Mouse (Mus musculus) brown adipose tissue, adult 24 weeks (tissue): ENCODE data around the gene Klk4. TPM values are rescaled to one million over a fixed set of nuclear protein-coding genes. Genes with fewer than 3 reads are reported as not detected.
A peak's percentile ranks its signal among the peaks of the same experiment; 100 is the strongest.

Experiments used
- H3K27ac ChIP-seq: fragments of 200-500 bp; replicated peaks from 2 replicates; pipeline ENCODE4 v1.5.1; 2012; ENCODE audit warnings: low read depth, mild to moderate bottlenecking, low read length
- H3K4me1 ChIP-seq: fragments of 200-500 bp; 2 replicates; pipeline ENCODE4 v1.6.1; 2012; ENCODE audit warnings: low read length, mixed read lengths; ENCODE audit not compliant: control insufficient read depth, insufficient read depth, insufficient read length
- H3K4me3 ChIP-seq: fragments of 200-500 bp; 2 replicates; pipeline ENCODE4 v1.5.1; 2012; ENCODE audit warnings: low read depth, mild to moderate bottlenecking, low read length, moderate library complexity; ENCODE audit not compliant: insufficient read depth
- polyA plus RNA-seq: library from polyadenylated mRNA; stranded (reverse); fragments of >200 nt; gene quantifications from 2 replicates; pipeline ENCODE4 v1.2.4, GENCODE M21; 2012; ENCODE audit not compliant: missing spikeins, insufficient read depth, insufficient read length

Gene Klk4
- polyA plus RNA-seq, 1 experiment: not detected

DNA sequence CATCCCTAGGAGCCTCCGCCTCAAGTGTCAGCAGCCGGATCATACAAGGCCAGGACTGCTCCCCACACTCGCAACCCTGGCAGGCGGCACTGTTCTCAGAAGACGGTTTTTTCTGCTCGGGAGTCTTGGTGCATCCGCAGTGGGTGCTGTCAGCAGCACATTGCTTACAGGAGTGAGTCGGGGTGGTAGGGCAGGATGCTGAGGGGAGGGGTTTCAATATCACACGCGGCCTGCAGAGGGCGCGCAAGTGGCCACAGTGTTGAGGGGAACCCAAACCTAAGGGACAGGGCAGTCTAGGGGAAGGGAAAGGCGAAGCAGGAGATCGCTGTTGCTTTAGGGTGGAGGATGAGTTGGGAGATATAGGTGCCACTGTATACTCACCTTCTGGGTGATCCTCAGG, 2.6 kb downstream of the Klk4 start:
- Histone ChIP-seq H3K4me3 (peak overlapping the region; percentile 27; the same call in 1 of the 2 replicates), H3K27ac (no peak overlapping the region), H3K4me1 (no peaks in the 10 kb centered on the region)

DNA sequence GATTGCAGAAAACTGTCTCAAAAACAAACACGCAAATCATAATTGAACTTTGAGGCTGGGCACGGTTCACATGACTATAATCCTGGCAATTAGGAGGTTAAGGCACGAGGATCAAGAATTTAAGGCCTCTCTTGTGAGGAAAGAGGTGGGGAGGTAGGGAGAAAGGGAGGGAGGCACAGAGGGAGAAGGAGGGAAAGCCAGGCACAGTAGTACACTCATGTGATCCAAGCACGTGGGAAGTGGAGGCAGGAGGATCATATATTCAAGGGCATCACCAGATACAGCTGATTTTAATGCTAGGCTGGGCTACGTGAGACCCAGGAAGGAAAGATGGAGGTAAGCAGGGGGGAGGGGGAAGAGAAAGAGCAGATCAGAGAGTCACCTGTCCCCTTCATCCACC, 10.4 kb downstream of the Klk4 start:
- Histone ChIP-seq H3K27ac (no peak overlapping the region), H3K4me3 (no peak overlapping the region), H3K4me1 (no peaks in the 10 kb centered on the region)

DNA sequence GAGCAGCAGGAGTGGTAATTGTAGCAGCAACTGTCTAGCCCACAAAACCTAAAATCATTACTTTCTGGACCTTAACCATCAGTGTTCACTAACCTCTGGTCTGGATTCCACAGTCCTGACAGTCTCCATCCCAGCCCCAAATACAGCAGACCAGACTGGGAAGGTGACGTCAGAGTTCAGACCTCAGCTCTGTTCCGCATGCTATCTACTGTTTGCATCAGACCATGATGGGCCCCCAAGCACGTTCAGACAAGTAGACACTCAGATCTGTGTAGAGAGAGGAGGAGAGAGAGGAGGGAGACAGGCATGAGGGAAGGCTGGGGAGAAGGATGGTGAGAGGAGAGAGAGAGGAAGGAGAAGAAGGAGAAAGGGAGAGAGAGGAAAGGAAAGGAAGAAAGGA, 10.8 kb downstream of the Klk4 start:
- Histone ChIP-seq H3K4me3 (no peak overlapping the region), H3K27ac (no peak overlapping the region), H3K4me1 (no peaks in the 10 kb centered on the region)

DNA sequence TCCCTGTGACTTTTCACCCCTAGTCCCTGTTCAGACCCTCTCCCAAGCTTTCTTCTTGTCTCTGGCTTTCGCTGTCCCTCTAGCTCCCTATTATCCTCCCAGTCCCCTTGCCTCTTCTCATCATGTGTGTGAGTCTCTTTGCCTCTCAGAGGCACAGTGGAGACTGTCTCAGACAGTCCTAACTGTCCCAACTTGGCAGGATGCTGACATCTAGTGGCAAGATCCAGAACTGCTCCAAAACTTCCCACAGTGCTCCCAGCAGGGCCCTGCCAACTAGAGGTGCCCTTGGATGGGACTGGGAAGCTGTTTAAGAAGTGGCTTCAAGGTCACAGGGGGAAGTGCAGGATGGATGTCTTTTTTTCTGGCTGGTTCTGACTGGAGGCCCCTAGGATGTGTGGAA, 13.9 kb downstream of the Klk4 start:
- H3K4me3 ChIP-seq: no peak overlapping the region
- no peak overlapping the region for H3K27ac ChIP-seq
- no peaks in the 10 kb centered on the region for H3K4me1 ChIP-seq

DNA sequence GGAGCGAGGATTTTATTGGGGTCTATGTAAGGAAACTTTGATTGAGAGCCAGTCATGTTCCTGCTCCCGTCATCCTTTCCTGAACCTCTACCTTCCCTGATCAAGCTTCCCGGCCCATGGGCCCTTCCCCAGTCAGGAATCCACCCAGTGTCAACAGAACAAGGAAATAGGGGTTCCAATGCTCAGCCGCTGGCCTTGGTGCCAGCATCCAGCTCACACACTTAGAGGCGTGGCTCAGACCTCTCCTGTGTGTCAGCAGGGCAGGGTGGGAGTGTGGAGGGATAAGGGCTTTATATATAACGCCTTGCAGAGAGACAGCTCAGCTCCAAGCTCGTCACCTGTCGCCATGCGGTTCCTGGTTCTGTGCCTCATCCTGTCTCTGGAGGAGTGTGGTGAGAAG, 33.9 kb downstream of the Klk4 start:
- H3K27ac ChIP-seq: no peak overlapping the region
- no peak overlapping the region for H3K4me3 ChIP-seq
- no peaks in the 10 kb centered on the region for H3K4me1 ChIP-seq

DNA sequence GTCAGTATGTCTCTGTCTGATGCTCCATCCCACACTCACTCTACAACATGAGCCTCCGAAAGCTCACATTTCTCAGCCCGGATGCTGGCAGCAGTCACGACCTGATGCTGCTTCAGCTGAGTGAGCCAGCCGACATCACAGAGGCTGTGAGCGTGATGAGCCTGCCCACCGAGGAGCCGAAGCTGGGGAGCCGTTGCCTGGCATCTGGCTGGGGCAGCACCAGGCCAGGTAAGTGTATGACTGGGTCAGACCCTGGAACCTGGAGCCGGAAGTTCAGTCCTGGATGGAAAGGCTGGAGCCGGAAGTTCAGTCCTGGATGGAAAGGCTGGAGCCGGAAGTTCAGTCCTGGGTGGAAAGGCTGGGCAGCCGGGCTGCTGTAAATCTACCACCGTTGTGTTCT, 37.5 kb downstream of the Klk4 start:
- Histone ChIP-seq H3K4me1 (no peaks in the 10 kb centered on the region), H3K27ac (no peak overlapping the region), H3K4me3 (no peak overlapping the region)

DNA sequence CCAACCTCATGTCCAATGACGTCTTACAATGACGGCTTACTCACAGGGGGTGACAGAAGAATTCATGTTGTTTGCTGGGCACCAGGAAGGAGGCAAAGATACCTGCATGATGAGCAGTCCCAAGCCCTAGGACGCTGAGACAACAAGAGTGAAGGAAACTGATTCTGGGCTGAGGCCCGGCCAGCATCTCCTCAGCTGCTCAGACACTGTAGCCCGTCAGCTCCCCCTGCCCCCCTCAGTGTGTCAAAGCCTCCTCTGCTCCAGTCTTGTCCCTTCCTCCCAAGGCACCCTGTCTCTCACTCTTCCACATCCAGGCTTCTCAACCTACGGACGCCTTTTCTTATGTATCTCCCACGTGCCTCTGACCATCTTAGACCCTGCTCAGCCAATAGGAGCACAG, 37.9 kb downstream of the Klk4 start:
- H3K27ac ChIP-seq: no peak overlapping the region
- no peak overlapping the region for H3K4me3 ChIP-seq
- no peaks in the 10 kb centered on the region for H3K4me1 ChIP-seq

DNA sequence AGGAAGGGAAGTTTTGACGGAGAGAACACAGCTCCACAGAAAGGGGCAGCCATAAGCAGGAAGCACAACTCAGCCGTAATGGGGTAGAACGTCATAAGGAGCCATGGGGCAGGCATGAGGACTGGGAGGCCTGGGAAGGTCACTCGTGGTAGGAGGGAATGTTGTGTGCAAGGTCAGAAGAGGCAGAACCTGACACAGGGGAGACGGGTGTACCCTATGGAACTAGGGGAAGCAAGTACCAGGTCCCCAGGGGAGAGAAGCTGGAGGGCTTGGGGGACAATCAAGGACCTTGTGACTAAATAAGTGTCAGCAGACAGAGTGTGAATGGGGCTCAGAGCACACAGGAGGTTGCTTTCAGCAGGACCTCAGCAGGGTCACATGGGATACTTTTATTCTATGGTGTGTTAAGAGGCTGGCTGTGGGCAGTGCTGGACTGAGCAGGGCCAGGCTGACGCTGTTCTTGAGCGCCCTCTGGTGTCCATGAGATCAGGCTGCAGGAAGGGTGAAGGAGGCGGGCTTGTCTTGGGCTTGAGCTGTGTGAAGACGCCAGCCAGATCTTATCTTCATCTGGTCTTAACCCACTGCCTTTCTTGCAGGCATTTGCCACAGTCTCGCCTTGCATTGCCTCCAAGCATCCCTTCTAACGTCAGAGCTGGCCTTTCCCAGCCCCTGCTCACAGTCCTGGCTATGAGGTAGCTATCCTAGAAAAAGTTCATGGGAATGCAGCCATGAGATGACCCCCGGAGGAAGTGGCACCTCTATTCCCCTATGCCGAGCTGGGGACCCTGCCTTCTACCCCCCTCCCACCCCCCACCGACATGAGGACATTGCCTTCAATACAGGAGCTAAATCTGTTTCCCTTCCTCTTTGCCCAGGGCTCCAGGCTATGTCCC, 38.8 kb downstream of the Klk4 start:
- Histone ChIP-seq H3K4me1 (no peaks in the 10 kb centered on the region), H3K4me3 (no peak overlapping the region), H3K27ac (no peak overlapping the region)

DNA sequence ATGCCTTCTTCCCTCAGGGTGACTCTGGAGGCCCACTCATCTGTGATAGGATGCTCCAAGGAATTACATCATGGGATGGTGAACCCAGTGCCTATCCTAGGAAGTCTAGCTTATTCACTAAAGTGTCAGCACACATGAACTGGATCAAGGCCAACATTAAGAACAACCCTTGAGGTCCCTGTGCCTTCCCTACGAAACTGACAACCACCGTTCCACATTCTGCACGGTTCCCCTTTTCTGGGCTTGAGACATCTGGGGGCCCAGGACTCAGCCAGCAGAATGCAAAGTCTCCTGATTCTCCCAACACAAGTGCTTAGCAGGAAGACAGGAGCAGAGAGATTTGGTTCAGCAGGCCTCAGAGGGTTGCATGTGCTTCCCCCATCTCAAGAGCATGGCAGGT, 39.6 kb downstream of the Klk4 start:
- H3K4me1 ChIP-seq: no peaks in the 10 kb centered on the region
- no peak overlapping the region for H3K4me3 ChIP-seq
- no peak overlapping the region for H3K27ac ChIP-seq

DNA sequence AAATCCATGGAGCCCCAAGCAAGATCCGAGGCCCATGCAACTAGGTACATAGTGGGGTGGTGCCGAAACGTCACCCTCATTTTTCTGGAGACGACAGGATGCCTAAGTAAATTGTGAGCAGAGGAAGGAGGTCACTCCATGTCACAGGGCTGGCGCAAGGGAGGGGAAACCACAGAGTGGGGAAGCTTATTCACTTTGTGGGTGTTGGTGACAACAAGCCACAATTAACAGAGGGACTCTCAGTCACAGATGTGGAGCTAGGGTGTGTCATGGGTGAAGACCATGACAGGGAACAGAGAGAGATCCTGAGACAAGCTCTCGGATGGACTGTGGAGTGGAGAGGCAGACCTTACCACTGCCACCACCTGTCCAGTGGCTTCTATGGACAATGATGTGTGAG, 40.1 kb downstream of the Klk4 start:
- Histone ChIP-seq H3K27ac (no peak overlapping the region), H3K4me3 (no peak overlapping the region)

DNA sequence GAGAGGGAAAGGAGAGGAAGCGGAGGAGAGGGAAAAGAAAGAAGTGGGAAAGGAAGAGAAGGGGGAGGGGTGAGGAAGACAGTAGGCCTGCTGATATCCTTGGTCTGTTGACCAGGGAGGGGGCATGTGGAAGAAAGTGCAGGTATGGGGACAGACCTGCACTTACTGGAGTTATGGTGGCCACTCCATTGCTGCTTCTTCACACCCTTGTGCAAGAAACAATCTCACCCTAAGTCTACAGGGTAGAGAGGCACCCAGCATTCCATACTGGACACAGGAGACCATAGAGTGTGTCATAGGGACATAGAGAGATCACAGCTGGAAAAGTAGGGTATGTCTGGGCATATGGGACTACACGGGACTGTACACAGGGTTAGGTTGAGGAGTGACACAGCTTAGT, 41.0 kb downstream of the Klk4 start:
- no peaks in the 10 kb centered on the region for H3K4me1 ChIP-seq
- H3K4me3 ChIP-seq: no peak overlapping the region
- H3K27ac ChIP-seq: no peak overlapping the region

More for the DNA sequence above, 40.1 kb downstream of the Klk4 start:
- no peaks in the 10 kb centered on the region for H3K4me1 ChIP-seq

DNA sequence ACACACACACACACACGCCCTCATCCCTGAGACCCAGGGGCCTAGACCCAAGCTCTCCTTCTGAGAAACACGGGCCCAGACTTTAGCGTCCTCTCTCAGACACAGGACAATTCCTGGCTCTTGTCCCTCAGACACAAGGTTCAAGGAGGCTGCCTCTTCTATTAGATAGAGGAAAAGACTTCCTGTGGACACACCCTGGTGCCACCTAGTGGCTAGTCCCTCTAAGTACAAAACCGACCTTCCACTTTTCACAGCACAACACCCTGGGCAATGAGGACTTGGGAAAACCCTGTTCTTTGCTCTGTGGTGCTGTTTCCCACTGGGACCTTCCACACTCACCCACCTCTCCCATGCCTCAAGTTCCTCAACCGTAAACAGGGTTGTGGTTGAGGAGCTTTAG, 45.0 kb downstream of the Klk4 start:
- H3K27ac ChIP-seq: no peak overlapping the region
- no peaks in the 10 kb centered on the region for H3K4me1 ChIP-seq
- no peak overlapping the region for H3K4me3 ChIP-seq

DNA sequence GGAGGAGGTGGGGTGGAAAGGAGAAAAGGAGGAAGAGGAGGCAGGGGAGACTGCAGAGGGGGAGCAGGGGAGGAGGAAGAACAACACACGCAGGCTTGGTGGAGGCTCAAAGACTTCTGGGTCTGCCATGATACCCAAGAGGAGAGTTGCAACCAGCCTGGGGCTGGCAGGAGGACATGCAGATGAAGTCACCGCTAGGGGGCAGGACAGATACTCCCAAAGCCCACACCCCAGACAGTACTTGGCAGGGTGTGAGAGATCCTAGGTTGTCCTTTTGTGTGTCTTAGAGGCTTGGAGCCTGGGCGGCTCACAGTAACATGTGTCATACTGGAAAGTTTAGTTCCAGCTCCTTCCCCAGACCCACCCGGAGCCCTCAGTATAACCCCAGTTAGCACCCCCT, 47.6 kb downstream of the Klk4 start:
- H3K27ac ChIP-seq: no peak overlapping the region

DNA sequence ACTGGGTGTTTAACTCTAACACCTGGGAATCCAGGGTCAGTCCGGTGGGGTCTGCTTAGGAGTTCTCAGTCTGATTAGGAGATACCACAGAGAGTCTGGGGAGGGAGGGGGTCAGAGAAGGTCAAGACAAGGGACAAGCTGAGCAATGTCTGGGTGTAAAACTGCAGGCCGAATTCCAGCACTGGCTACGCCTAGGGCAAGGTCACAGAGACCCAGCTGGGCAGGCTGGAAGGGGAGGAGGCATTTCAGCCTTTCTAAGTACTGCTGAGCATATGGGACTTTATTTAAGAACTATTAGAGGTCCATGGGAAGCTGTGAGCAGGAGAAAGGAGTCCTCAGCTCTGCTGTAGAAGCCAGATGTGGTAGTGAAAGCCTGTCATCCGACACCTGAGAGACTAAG, 51.4 kb downstream of the Klk4 start:
- Histone ChIP-seq H3K27ac (no peak overlapping the region), H3K4me3 (no peak overlapping the region), H3K4me1 (no peaks in the 10 kb centered on the region)

More for the DNA sequence above, 47.6 kb downstream of the Klk4 start:
- Histone ChIP-seq H3K4me1 (no peaks in the 10 kb centered on the region), H3K4me3 (no peak overlapping the region)

DNA sequence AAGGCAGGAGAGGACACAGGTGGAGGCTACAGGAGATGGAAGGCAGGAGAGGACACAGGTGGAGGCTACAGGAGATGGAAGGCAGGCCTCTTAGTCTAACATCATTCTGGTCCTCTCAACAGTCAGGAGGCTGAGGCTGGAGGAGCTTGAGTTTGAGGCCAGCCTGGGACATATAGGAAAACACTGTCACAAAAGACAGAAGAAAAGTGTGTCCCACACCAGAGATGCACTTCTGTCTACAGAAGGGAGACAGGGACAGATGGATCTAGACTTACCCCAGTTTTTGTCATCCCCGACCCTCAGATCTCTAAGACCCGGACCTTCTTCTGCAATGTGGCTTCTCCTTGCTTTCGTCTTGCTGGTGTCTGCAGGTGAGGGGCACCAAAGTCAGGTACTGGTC, 52.5 kb downstream of the Klk4 start, which contains the start of gene Klk15:
Gene Klk15 (plus strand): TSS at position 301 of the 400 bp plus-strand sequence.
- H3K4me1 ChIP-seq: no peaks in the 10 kb centered on the region

DNA sequence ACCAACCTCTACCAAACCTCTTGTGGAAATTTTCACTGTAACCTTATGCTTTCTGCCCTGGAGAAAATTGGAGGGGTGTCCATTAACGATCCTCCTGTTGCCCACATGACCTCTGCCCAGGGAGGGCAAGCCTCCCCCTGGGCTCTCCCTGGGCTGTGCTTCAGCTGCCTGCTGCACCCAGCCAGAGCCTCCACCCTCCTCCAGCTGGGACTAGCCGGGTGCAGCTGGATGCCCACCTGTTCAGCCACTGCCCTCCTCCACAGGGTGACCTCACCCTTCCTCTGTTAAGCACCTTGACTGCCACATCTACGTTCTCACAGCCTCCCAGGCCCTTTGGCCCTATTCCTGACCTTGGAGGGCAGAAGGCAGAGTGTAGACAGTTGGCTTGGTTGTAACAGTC, 53.8 kb downstream of the Klk4 start:
- H3K4me3 ChIP-seq: no peak overlapping the region
- no peaks in the 10 kb centered on the region for H3K4me1 ChIP-seq
- H3K27ac ChIP-seq: no peak overlapping the region

More for the DNA sequence above, 52.5 kb downstream of the Klk4 start, which contains the start of gene Klk15:
- no peak within 1 kb of the TSS for H3K27ac ChIP-seq
- no peak within 1 kb of the TSS for H3K4me3 ChIP-seq
